Mouse (Mus musculus) layer of hippocampus, adult 8-10 months (tissue): ENCODE results near the gene Sec14l2. TPM values are rescaled to one million over a fixed set of nuclear protein-coding genes. Genes with fewer than 3 reads are reported as not detected.

Experiments used
- DNase-seq, 2 experiments: peaks; one replicate each; pipeline ENCODE4 v3.0.0; 2022; ENCODE audit warnings: low spot score in 2 of 2
- total RNA-seq, 4 experiments: library from RNA; stranded (reverse); gene quantifications; 2 replicates each; pipeline ENCODE4 v1.2.4; 2022

Sec14l2 gene
- total RNA-seq, result 10 to 100 TPM; 52.3 to 62.7 (median 57.1) TPM

DNA sequence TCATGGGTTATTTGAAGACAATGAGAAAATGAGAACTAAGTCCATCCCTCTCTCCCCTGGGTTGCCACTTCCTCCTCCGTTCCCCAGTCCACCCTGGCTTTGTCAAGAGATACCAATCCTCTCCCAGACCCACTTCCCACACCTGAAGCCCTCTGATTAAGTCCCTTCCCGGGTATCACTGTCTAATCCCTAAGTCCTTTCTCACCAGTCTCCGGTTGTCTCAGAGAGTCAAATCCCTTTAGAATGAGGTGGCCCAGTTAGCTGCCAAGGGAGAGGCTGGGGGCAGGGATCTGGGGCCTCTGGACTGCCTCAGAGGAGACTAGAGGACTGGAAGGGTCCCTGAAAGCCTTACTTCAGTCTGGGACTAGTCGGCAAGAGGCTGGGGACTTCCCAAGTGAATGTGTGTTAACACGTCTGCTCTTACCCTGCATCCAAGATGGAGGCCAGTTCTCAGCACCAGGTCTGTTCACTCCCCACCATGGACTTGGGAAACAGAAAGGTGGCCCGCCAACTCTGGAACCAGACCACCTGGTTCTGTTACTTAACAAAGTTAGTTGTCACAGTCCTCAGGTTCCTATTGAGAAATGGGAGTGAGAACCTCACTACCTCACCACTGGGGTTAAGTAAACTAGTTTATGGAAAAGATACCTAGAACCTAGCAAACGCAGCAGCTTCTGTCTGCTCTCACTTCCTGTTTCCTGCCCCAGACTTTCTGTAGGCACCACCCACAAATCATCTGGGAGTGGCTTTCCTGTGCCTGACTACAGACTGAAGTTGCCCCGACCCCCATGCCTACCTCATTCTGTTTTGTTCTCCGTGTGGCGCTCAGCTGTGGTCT lies at the start of gene Sec14l2:
Gene Sec14l2 (minus strand): TSS at position 674 of the 838 bp plus-strand sequence.
- no peak for DNase-seq

DNA sequence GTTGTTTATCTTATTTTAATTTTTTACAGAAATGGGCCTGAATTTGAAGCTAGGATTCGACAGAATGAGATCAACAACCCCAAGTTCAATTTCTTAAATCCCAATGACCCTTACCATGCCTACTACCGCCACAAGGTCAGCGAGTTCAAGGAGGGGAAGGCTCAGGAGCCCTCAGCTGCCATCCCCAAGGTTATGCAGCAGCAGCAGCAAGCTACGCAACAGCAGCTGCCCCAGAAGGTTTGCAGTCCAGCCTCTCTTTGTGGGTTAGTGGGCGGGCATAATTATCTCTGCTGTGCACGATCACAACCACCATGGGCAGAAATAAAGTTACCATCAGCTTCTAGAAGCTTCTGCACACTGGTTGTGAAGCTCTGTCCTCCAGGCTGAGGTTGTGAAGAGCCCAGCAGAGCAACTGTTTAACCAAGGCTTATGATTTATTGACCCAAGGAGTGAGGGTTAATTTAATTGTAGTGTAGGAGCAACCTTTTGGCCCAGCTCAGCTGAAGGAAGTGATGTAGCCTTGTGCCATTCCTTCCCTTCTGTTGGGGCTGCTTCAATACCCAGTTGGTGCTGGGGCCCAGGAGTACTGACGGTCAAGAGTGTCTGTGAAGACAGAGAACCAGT lies 43.4 kb upstream of the Sec14l2 start:
- no peak for DNase-seq

DNA sequence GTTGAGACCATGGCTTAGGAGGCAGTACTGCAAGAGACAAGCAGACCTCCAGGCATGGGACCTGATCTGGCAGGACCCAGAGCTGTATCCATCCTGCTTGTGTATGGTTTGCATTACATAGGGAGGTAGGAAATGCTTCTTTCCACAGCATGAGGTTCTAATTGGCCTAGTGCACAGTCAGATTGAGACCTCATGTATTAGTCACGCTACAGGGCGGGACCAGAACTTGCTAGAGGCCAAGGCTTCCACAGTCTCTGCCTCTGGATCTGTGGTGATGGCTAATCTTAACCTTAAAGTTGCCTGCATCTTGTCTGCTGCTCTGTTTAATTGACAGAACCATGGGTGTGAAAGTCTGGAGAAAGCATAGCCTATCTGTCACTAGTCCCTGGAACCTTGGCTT lies 41.5 kb upstream of the Sec14l2 start:
- no peak for DNase-seq

DNA sequence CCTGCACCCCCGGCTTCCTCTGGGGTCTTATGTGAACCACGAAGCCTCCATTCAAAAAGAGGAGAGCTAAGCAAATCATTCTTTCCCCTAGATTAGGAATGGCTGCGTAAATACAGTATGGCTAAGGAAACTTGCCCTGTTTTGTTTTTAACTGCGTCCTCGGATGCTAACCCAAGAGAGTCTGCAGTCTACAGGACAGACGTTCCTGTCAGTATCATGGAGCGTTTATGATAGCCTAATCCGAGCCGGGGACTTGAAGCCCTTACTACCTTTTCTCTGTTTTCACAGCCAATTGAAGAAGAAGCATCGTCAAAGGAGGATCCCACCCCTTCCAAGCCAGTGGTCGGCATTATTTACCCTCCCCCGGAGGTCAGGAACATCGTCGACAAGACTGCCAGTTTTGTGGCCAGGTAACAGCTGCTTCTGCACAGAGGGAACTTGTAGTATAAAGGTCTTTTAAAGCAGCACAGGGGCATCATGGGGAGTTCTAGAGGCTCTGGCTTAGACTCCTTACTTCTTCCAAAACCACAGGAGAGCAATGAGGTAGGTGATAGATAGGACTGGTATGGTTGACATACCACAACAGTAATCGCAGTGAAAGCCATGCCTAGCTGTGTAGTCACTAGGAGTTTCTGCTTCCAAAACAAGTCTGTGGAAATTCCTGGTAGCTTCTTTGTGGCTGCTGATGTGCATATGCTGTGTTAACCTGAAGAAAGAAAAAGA lies 37.7 kb upstream of the Sec14l2 start:
- DNase-seq, result no peak

DNA sequence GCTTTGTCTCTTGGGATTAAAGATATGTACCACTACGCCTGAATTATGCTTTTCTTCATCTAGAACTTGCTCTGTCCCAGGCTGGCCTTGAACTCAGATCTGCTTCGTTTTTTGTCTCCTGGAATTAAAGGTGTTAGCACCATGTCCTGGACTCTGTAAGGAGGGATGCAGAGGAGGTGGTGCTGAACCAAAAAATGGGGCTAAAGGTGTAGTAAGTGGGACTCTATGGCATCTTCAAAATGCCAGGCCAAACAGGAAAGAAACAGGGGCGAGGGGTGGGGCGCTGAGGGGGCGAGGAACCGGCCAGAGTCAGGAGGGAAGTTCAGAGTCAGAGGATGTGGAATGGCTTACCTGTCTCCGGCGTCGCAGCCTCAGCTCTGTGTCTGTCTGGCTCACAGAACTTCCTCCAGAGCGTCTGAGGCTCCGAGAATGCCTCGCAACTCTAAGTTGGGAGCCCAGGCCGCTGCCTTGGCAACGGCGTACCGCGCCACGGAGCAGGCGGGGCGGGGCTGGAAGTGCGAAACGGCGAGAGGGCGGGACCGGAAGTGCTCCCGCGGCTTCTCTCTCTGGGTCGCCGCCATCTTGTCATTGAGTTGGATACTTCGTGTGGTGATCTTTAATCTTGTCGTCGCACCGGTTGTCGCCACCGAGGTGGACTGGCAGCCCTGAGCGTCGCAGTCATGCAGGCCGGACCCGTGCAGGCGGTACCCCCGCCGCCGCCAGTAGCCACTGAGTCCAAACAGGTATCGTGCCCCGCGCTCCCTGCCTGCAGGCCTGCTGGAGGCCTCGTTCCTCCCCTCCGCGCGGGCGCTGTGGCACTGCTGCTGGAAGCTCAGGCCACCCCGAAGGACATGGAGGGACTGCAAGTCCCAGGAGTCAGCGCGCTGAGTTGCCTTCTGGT lies 36.8 kb upstream of the Sec14l2 start, which contains the start of the genes Ccdc157 and Sf3a1:
Gene Ccdc157 (minus strand): TSS at position 486 of the 901 bp plus-strand sequence.
Gene Sf3a1 (plus strand): TSS at position 543 of the 901 bp plus-strand sequence.
- peak; percentile 90 to 91 for DNase-seq

DNA sequence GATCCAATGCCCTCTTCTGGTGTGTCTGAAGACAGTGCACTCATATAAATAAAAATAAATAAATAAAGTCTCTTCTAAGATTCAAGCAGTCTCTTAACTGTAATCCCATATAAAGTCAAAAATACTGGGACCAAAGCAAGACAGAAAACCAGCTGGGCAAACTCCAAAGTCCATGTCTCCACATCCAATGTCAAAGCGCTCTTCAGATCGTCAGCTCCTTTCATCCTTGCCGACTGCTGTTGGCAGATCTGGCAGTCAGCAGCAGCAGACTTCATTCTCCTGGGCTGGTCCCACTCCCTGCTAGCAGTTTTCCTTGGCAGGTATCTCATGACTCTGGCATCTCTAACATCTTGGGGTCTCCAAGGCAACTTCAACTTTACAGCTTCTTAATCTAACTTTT lies 35.5 kb upstream of the Sec14l2 start:
- DNase-seq, result no peak

DNA sequence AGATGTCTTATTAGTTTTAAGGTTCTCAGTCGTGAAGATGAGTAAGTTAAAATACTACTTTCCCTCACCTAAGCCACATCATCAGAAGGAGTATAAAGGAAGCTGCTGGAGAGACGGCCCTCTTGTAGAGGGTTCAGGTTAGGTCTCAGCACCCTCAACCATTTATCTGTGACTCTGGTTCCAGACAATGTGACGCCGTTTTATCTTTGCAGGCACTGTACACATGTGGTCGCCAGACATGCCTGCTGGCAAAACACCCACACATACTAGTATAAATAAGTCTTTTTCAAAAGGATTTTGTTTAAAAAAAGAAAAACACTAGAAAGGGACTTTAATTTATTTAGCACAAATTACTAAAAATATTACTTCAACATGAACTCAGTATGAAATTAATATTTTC lies 32.4 kb upstream of the Sec14l2 start:
- DNase-seq, result peak in 1 of 2 experiments; percentile 38

DNA sequence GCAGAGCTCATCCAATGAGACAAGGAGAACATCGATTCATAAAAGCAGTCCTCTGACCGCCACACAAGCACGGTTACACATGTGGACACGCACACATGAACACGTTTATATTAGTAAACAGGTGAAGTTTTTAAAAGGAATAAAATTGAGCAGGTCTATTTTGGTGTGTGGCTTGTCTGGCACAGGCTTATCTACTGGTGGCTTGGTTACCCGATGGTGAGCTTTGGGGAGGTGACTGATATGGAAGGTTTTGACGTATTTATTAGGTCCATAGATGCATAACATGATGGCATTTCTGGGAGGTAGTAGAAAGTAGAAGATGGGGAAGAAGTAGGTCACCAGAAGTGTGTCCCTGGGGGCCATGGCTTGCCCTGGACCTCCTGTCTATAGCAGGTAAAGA lies 30.5 kb upstream of the Sec14l2 start:
- DNase-seq, result no peak

DNA sequence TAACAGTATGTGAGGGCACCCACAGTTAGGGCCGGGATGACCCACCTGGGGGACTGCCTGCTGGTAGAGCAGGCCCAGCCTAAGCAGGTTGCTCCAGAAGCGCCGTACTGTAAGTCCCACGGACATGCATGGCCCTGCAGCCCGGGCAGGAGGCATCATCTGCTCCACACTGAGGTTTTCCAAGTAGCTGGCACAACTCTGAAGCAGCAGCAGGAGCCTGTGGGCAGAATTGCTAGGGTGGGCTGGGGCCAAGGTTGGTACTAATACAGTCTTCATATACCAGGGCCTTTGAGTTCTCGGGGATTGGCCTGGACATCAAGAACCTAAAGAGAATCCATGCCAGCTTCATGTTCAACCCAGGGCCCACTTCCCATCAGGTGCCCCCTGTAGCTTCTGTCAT lies 26.7 kb upstream of the Sec14l2 start:
- no peak for DNase-seq

DNA sequence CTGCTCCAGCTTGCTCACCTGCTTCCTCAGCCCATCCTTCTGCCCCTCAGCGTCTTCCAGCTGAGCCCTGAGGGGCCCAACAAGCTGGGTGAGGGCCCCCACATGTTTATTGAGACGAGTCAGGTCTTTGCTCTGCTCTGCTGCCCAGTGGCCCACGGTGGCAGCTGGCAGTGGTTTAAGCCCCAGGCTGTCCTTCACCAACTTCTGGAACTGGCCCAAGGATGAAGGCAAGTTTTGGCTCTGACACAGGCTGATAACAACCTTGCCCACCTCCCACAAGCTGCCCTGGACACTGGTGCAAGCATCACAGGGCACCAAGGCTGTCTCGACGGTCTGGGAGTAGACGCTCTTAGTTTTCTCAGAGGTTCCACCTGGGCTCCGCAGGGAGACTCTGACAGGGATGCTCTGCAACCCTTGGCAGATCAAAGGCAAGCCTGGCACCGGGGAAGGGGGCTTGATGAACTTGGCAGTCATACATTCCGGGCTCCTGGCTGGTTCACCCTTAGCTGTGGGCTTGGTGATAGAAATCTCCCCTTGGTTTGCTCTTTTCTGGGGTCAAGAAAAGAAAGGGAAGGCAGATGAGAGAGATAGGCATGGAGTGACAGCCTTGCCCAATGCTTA lies 25.4 kb upstream of the Sec14l2 start:
- no peak for DNase-seq

DNA sequence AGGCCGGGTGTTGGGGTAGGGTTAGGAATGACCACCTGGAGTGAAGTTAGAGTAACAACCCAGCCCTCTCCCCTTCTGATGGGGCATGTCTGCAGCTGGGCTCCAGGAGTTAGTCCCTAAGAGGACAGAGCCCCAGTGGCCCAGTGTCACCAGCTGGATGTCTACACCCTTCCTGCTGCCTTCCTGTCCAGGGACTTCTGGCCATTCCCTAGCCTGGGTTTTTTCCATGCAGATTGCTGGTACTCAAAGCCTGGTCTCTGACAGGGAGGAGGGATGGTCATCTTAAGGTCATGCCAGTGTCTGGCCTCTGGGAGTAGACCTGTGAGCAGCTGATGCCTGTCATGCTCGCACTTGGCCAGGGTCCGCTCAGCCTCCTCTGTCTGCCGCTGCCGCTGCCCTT lies 24.9 kb upstream of the Sec14l2 start:
- no peak for DNase-seq

DNA sequence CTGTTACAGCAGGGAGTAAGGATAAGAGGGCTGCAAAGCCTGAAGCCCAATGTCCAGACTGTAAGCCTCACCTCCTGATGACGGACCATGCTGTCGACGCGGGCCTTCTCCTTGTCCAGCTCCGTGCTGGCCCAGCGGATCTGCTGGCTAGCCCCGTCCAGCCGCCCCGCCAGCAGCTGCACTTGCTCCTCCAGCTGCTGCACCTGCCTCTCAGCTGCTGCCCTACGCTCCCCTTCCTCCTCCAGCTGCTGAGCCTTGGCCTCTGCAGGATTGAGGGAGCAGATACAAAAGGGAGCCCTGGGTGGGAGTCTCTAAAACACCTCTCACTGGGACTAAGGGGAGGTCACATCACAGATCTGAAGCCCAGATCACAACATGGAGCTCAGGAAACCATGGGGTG lies 23.9 kb upstream of the Sec14l2 start:
- no peak for DNase-seq

DNA sequence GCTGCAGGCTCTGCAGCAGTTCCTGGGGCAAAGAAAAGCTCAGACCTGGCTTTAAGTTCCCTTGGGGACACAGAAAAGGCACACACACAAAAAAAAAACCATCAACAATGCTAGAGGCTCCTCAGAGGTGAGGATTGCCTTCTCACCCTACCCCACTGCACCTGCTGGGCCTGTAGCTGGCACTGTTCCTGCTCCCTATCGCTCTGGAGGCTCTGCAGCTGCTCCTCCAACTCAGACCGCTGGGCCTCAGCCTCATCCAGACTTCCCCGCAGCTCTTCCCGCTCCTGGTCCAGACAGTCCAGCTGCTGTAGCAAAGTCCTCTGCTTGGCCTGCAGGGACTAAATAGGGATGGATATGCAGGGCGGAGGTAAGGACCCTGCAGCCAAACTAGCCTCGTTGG lies 23.2 kb upstream of the Sec14l2 start:
- no peak for DNase-seq

DNA sequence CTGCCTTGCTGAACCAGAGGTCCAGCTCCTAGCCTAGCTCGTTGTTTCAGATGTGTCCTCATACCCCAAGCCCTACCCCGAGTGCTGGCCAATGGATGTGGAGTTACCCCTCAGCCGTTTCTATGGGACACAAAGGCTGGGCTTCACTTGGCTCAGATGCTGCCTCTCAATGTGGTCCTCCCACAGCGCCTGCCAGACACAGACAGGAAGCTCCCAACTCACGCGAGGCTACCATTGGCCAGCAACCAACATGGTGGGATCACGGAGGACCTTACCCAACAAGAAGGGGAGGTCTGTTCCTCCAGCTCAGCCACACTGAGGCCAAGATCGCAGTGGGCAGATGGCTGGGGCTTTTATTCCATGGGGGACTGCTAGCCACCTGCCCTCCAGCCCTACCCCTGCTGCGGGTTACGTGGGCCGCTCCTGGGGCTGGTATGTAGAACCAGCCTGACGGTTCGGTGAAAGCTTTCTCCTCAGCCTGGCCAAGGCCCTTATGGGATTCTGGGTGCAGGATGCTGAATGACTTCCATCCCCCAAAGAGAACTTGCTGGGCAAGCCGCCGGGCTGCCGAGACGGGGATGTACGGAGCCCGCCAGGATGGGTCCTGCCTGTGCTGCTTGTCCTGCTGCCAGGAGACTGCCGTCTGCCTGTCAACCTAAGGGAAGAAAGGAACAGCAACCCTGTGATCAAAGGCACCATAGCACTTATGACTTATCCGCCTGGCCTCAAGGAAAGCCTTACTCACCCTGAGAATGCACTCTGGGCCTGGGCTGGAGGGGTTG lies 20.3 kb upstream of the Sec14l2 start:
- DNase-seq, result no peak

DNA sequence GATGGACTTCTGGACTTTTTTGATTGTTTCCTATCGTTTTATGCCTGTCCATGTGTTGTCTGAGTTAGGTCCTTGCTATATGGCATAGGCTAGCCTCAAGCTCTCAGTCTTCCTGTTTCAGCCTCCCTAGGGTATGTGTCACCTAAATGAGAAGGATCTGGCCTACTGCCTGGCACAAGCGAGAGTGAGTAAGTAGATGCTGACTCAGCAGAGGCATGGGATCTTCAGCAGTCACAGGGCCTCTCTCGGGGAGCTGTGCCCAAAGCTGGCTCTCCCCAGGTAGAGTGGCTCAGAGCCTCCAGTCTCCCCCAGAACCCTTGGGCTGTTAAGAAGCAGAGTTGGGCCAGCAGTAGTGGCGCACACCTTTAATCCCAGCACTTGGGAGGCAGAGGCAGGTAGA lies 19.1 kb upstream of the Sec14l2 start:
- no peak for DNase-seq

DNA sequence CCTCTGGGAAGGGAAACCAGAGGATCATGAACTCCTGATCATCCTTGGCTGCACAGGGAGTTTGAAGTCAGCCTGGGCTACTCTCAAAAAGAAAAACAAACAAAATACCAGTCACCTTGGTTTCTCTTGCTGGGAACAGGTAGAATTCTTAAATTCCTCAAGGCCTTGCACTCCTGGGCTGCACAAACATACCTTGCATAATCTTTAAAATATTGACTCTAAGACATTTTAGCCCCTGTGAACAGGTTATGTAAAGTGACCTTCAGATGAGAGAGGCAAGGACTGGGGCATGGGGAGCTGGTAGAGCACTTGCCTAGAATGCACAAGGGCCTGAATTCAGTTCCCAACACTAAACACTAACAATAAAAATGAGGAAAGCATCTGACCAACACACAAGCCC lies 18.3 kb upstream of the Sec14l2 start:
- DNase-seq, result no peak

DNA sequence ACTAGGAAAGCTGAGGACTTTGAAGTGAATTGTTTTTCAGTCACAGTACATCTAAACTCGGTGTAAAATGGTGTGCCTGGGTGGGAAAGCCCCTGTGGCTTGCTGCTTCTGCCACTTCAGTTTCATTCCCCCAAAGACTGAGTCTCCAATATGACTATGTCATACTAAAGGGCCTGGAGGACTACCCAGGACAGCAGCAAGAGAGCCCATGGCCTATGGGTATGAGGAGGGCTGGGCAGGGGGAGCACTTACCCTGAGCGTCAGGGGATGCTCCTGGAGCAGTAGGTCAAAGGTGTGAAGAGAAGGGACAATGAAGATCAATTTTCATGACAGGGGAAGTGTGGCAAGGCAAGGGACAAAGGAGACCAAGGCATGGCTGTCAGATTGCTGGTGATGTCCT lies 15.7 kb upstream of the Sec14l2 start:
- DNase-seq, result no peak

DNA sequence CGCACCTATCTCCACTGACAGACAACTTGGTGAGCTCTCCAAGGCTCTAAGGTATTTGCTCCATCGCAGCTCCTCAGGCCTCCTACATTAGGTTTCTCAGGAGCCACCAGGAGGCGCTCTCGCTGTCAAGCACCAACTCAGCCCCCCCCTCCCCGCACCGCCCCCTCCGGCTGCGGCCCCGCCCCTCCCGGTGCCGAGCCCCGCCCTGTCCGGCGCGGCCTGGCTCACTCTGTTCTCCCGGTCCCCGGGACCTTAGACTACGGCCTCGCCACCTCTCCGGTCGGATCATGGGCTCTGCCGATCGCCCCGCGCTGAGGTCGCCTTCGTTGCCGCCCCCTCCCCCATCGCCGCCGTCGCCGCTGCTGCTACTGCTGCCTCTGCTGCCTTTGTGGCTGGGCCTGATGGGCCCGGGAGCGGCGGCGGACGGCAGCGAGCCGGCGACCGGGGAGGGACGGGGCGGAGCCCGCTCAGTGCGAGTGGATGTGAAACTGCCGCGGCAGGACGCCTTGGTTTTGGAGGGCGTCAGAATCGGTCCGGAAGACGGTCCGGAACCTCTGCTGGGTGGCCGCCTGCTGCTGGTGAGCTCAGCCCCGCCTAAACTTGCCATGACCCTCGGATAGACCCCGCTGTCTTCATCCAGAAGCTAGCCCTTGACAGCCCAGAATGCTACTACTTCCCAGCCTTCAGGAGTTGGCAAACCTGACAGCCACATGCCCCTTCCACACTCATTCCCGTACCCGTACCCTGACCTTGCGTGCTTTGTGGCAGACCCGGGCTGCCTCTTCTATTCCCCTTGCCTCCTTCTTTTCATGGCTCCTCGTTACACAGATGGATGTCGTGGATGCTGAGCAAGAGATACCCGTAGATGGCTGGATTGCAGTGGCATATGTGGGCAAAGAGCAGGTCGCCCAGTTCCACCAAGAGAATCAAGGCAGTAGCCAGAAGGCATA lies 12.0 kb upstream of the Sec14l2 start, which contains the start of gene Rnf215:
Gene Rnf215 (plus strand): TSS at position 217 of the 950 bp plus-strand sequence.
- peak; percentile 65 to 86 for DNase-seq

DNA sequence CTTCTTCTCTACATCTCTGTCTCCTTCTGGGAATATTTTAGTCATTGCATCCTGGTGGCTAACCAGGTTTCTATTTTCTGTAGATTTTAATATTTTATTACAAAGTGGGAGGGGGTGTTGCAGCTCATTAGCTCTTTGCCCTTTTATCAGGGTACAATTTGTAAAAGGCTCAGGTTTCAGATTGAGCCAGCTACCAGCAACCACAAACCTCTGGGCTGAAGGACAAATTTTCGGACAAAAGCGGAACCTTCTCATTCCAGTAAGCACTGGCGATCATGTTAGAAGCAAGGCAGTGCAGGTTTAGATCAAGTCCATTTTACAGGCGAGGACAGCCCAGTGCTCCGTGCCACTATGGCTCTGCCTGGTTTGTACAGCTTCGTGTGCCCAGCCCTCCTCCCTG lies 11.2 kb upstream of the Sec14l2 start:
- DNase-seq, result no peak
